Mouse (Mus musculus): ENCODE measurements around the gene Hrk. TPM values are rescaled to one million over a fixed set of nuclear protein-coding genes. Genes with fewer than 3 reads are reported as not detected.
A peak's percentile ranks its signal among the peaks of the same experiment; 100 is the strongest.

The Hrk gene
- polyA plus RNA-seq, 1 experiment from 2014 or later = 0.32 TPM

DNA sequence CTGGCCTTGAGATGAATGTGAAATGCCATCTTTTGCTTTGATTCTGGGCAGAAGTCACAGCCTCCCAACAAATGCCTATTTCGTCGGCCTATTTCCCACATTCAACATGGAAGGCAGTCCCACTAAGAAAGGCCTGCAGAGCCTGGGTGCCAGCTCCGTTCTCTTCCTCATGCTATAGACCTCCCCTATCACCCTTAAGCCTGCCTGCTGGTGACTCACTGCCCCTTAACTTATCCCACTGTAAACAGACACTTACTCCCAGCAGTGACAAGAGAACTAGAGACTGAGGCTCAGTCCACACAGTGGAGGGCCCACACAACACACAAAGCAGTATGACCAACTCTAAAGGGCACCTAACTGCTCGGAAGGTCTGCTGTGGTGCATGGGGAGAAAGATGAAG lies 20.1 kb upstream of the Hrk start:
- Histone ChIP-seq H3K27ac (replicated peaks) (no peak overlapping the region), H3K4me3 (no peak overlapping the region), H3K4me1 (peaks cover 9% of the 10 kb centered on the region; the same call in 1 of the 2 replicates), H3K36me3 (replicated peaks) (peaks cover 64% of the 10 kb centered on the region), H3K9me3 (no peaks in the 10 kb centered on the region), H3K27me3 (replicated peaks; ENCODE audit: low read depth, poor library complexity, severe bottlenecking) (no peaks in the 10 kb centered on the region)
- 87% methylated on average over 4 of the region's 4 CpGs for WGBS
- DNase-seq (ENCODE audit: low spot score) = no peak

DNA sequence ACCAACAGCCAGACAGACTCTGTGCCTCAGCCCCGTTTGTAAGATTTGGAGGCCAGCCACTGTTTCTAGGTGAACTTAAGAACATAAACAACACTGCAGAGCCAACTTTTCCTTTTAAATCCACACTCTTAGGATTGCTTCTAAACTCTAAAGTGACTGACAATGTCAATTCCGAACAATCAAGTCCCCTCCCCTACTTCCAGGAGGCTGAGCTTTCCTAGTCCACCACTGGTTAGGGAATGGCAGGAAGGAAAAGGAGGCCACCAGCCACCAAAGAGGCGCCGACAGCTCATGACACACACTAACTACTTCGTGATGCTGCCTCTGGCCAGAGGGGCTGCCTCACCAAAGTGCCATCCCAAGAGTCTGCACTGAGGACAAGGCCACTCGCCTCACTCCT lies 19.7 kb upstream of the Hrk start:
- Histone ChIP-seq H3K27ac (replicated peaks) (no peak overlapping the region), H3K27me3 (replicated peaks; ENCODE audit: low read depth, poor library complexity, severe bottlenecking) (no peaks in the 10 kb centered on the region), H3K4me1 (peaks cover 9% of the 10 kb centered on the region; the same call in 1 of the 2 replicates), H3K9me3 (no peaks in the 10 kb centered on the region), H3K36me3 (replicated peaks) (peaks cover 64% of the 10 kb centered on the region), H3K4me3 (no peak overlapping the region)
- no peak for DNase-seq (ENCODE audit: low spot score)
- WGBS = 84% methylated on average over 6 of the region's 6 CpGs

DNA sequence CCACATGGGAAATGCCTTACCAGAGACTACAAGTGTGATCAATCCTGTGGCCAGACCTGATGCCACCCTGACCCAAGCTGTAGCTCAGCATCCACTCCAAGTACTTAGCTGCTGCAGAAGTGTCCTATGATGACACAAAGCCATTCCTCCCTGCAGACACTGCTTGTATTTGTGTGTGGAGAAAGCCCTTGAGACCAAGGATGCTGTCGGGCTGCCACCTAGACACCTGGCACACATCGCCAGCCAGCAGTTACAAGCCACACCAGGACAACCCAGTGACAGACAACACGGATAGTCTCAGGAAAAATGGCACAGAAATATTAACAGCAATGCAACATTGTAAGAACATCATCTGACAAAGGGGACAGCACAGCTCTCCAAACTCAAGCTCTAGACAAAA lies 19.0 kb upstream of the Hrk start:
- Histone ChIP-seq H3K27ac (replicated peaks) (no peak overlapping the region), H3K4me1 (peaks cover 9% of the 10 kb centered on the region; the same call in 1 of the 2 replicates), H3K9me3 (no peaks in the 10 kb centered on the region), H3K27me3 (replicated peaks; ENCODE audit: low read depth, poor library complexity, severe bottlenecking) (no peaks in the 10 kb centered on the region), H3K4me3 (no peak overlapping the region), H3K36me3 (replicated peaks) (peaks cover 64% of the 10 kb centered on the region)
- DNase-seq (ENCODE audit: low spot score) = no peak
- WGBS = 96% methylated on average over 3 of the region's 3 CpGs

DNA sequence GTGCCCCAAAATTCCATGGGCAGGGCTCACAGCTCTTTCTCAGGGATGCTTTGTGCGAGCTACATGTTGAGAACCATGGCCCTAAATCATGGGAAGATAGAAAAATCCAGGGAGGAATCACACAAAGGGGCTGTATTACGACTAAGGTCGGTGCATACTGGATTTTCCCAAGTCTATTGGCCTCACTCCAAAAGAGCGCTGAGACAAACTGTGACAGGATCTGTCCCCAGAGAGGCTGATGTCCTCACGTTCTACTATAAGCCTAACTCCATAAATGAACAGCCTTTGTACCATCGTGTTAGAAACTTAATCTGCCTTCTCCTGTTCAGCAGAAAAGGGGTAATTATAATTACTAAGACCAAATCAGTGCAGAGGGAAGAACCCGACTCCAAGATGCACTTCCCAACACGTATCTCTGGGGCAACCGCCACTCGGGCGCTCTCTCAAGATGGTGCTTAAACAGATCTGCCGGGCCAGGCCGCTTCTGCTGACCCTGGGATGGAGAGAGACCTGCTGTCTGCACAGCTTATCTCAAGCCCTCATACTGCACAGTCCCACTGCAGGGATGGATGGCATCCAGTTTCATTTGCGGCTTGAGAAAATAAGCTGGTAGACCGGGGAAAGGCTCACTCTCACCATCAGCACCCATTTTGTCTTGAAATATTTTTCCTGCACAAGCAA lies 18.3 kb upstream of the Hrk start:
- Histone ChIP-seq H3K9me3 (no peaks in the 10 kb centered on the region), H3K4me1 (peaks cover 9% of the 10 kb centered on the region; the same call in 1 of the 2 replicates), H3K27me3 (replicated peaks; ENCODE audit: low read depth, poor library complexity, severe bottlenecking) (no peaks in the 10 kb centered on the region), H3K36me3 (replicated peaks) (peaks cover 63% of the 10 kb centered on the region), H3K4me3 (no peak overlapping the region), H3K27ac (replicated peaks) (no peak overlapping the region)
- WGBS = 84% methylated on average over 15 of the region's 15 CpGs
- no peak for DNase-seq (ENCODE audit: low spot score)

DNA sequence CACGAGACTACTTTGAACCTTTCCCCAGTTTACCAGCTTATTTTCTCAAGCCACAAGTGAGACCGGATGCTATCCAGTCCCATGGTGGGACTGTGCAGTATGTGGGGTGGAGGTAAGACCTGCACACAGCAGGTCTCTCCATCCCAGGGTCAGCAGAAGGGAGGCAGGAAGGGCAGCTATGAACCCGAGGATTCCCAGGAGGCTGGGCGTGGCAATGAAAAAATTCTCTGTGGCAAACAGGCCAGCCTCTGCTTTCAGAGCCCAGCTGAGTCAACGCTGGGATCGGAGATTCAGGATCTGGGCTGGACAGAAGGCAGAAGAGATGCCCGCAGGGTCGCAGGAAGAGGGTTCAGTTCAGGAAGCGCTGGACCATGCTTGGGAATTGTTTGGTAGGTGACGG lies 17.2 kb upstream of the Hrk start:
- DNase-seq (ENCODE audit: low spot score) = no peak
- Histone ChIP-seq H3K9me3 (no peaks in the 10 kb centered on the region), H3K27me3 (replicated peaks; ENCODE audit: low read depth, poor library complexity, severe bottlenecking) (no peaks in the 10 kb centered on the region), H3K36me3 (replicated peaks) (peaks cover 63% of the 10 kb centered on the region), H3K4me1 (peaks cover 9% of the 10 kb centered on the region; the same call in 1 of the 2 replicates), H3K27ac (replicated peaks) (no peak overlapping the region), H3K4me3 (no peak overlapping the region)
- WGBS = 82% methylated on average over 10 of the region's 10 CpGs

DNA sequence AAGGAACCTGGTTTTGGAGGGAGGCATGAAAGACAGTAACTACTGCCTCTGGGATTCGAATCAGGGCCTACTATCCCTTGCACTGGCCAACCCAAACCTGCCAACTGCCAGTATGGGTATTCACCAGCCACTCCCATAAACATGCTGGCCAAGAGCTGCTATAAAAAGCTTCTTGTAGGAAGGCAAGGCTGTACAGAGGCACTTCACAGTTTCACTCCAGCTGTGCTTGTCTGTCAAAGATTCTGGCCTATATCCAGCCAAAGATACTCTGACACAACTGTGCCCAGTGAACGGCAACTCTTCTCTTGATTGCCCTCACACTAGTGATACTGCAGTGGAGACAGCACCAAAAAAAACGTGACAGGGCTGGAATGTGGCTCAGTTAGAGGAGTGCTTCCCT lies 14.7 kb upstream of the Hrk start:
- WGBS = 82% methylated on average over 3 of the region's 3 CpGs
- peaks cover 65% of the 10 kb centered on the region for H3K36me3 ChIP-seq (replicated peaks)
- no peak overlapping the region for H3K4me3 ChIP-seq
- no peaks in the 10 kb centered on the region for H3K9me3 ChIP-seq
- no peaks in the 10 kb centered on the region for H3K27me3 ChIP-seq (replicated peaks; ENCODE audit: low read depth, poor library complexity, severe bottlenecking)
- no peak overlapping the region for H3K27ac ChIP-seq (replicated peaks)
- H3K4me1 ChIP-seq = peaks cover 28% of the 10 kb centered on the region
- no peak for DNase-seq (ENCODE audit: low spot score)

DNA sequence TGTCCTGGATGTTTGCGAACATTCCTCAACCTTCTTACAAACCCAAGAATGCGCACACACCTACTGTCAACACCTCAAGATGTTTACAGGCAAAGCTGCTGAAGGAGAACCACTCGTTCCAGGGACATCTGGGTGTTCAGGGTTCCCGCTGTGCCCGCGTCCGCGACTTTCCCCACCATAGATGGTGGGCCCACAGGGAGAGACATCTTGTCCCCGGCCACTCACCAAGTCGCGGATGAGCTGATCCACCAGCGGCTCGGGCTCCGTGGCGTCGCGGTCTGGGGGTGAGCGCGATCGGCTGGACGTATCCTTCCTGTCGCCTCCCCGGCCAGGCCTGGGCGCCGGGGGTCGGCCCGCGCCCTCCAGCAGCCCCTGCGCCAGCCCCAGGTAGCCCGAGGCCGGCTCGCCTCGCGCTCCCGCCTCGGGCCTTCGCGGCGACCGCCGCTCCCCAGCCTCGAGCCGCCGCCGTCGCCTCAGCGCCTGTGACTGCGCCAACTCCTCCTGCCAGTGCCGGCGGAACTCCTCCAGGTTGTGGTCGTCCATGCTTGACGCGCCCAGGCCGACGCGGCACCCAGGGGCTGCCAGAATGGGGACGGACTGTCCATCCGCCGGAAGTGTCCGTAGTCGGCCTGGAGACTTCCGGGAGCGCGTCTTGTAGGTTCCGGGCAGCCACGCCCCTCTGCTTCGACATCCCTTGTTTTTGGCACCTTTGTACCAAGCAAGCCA lies 9.4 kb upstream of the Hrk start, which contains the start of gene Fbxw8:
Gene Fbxw8 (minus strand): TSS at position 626 of the 726 bp plus-strand sequence.
- peak within 1 kb of the TSS; percentile 85 for H3K27ac ChIP-seq (replicated peaks)
- 0 out of 2 replicates have a peak, but pooled peaks cover 2% of the 10 kb centered on the region for H3K27me3 ChIP-seq (replicated peaks; ENCODE audit: low read depth, poor library complexity, severe bottlenecking)
- H3K36me3 ChIP-seq (replicated peaks) = peaks cover 35% of the 10 kb centered on the region
- no peaks in the 10 kb centered on the region for H3K9me3 ChIP-seq
- peak; percentile 93 for DNase-seq (ENCODE audit: low spot score)
- under 1% methylated on average over 67 of the region's 67 CpGs for WGBS
- peak within 1 kb of the TSS; percentile 97 for H3K4me3 ChIP-seq
- peaks cover 22% of the 10 kb centered on the region for H3K4me1 ChIP-seq

DNA sequence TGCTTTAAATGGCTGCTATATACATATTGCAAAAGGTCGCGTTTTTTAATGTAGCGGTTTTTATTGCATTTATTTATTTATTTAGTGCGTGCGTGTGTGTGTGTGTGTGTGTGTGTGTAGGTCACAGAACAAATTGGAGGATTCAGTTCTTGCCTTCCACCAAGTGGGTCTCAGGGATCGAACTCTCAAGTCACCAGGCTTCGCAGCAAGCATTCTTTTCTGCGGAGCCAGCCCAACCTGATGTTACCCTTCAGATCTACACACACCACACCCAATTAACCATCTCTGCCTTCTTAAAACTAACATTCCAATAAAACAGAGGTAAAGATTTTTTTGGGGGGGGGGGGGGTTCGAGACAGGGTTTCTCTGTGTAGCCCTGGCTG lies 8.9 kb upstream of the Hrk start:
- no peaks in the 10 kb centered on the region for H3K9me3 ChIP-seq
- DNase-seq (ENCODE audit: low spot score) = no peak
- peaks cover 8% of the 10 kb centered on the region for H3K27me3 ChIP-seq (replicated peaks; ENCODE audit: low read depth, poor library complexity, severe bottlenecking)
- H3K4me3 ChIP-seq = peak overlapping the region; percentile 97
- 24% methylated on average over 9 of the region's 9 CpGs for WGBS
- H3K4me1 ChIP-seq = peaks cover 22% of the 10 kb centered on the region
- H3K27ac ChIP-seq (replicated peaks) = peak overlapping the region; percentile 85
- peaks cover 29% of the 10 kb centered on the region for H3K36me3 ChIP-seq (replicated peaks)

DNA sequence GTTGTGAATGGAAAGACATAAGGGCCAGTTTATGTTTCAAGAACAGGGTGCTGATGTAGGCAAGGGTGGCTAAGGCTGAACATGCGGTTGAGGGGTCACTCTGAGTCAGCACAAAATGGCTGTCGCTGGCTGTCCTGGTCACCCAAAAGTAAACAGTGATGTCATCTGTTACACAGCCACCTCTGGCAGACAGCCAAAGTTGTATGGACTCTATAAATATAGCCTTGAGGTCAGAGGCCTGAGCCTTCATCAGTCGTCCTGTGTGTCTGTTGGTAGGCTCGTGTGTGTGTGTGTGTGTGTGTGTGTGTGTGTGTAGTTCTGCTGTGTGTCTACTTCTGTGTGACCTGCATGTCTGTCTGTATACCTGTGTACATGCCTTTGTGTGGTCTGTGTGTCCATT lies 7.5 kb upstream of the Hrk start:
- peaks cover 22% of the 10 kb centered on the region for H3K4me1 ChIP-seq
- WGBS = 71% methylated on average over 4 of the region's 4 CpGs
- H3K36me3 ChIP-seq (replicated peaks) = peaks cover 16% of the 10 kb centered on the region
- peaks cover 22% of the 10 kb centered on the region for H3K27me3 ChIP-seq (replicated peaks; ENCODE audit: low read depth, poor library complexity, severe bottlenecking)
- H3K9me3 ChIP-seq = no peaks in the 10 kb centered on the region
- H3K4me3 ChIP-seq = no peak overlapping the region
- no peak overlapping the region for H3K27ac ChIP-seq (replicated peaks)
- DNase-seq (ENCODE audit: low spot score) = no peak

DNA sequence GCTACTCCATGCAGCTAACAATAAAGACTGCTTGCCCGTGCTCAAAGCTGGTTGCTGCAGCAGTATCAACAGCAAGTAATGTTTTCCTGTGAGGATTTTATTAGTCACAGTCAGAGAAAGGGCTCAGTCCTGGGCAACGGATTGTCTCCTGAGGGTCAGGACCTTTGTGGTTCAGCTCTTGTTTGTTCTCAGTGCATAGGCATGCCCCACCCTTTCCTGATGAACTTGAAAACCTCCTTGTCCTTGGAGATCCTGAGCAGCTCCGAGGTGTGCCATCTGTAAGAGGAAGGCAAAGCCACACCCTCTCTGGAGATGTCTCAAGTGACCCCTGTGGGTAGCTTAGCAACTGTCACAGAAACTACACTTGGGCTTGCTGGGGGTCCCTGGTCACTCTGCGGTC lies 3.8 kb upstream of the Hrk start:
- H3K4me1 ChIP-seq = no peaks in the 10 kb centered on the region
- peaks cover 56% of the 10 kb centered on the region for H3K27me3 ChIP-seq (replicated peaks; ENCODE audit: low read depth, poor library complexity, severe bottlenecking)
- DNase-seq (ENCODE audit: low spot score) = no peak
- H3K9me3 ChIP-seq = no peaks in the 10 kb centered on the region
- H3K4me3 ChIP-seq = no peak overlapping the region
- WGBS = 48% methylated on average over 4 of the region's 4 CpGs
- H3K36me3 ChIP-seq (replicated peaks) = no peaks in the 10 kb centered on the region
- no peak overlapping the region for H3K27ac ChIP-seq (replicated peaks)

DNA sequence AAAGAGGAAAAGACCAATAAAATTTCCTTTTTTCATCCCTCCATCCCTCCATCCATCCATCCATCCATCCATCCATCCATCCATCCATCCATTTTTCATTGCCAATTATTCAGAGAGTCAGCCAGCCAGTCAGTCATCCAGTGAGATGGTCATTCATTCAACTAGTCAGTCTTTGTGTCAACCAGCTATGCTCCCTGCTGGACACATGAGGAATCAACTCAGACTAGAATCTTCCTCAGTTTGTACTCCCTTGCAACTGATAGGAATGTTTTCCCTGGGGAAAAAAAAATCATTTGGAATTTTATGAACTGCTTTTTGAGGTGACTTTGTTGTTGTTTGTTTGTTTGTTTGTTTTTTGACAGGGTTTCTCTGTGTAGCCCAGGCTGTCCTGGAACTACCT lies 1.0 kb downstream of the Hrk start:
- no peak overlapping the region for H3K4me3 ChIP-seq
- no peaks in the 10 kb centered on the region for H3K9me3 ChIP-seq
- no peak for DNase-seq (ENCODE audit: low spot score)
- no peaks in the 10 kb centered on the region for H3K36me3 ChIP-seq (replicated peaks)
- peaks cover 97% of the 10 kb centered on the region for H3K27me3 ChIP-seq (replicated peaks; ENCODE audit: low read depth, poor library complexity, severe bottlenecking)
- H3K4me1 ChIP-seq = peaks cover 12% of the 10 kb centered on the region
- no peak overlapping the region for H3K27ac ChIP-seq (replicated peaks)

DNA sequence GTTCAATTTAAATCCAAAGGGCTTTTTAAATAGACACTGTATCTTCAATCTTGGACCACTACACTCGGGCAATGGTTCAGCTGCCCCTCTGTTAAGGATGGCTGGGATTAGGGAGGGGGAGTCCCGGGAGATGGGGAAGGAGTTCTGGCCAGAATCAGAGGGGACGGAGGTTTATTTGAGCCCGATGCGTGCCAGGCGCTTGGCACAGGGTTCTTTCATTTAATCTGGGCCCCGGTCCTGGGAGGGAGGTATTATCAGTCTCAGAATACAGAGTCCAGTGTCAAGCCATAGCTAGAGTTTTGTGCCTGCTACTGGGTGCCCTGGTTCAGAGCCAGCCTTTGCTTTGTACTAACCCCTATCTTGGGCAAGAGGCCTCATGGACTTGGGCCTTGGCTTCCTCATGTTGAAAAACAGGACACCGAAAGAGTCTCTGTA lies 3.1 kb downstream of the Hrk start:
- Histone ChIP-seq H3K27me3 (replicated peaks; ENCODE audit: low read depth, poor library complexity, severe bottlenecking) (peaks cover 97% of the 10 kb centered on the region), H3K4me3 (no peak overlapping the region), H3K4me1 (peaks cover 28% of the 10 kb centered on the region), H3K9me3 (no peaks in the 10 kb centered on the region), H3K36me3 (replicated peaks) (no peaks in the 10 kb centered on the region), H3K27ac (replicated peaks) (no peak overlapping the region)
- 71% methylated on average over 8 of the region's 8 CpGs for WGBS
- no peak for DNase-seq (ENCODE audit: low spot score)

All from embryonic facial prominence, embryonic 10.5 days (tissue).